In the genomic region with DNA sequence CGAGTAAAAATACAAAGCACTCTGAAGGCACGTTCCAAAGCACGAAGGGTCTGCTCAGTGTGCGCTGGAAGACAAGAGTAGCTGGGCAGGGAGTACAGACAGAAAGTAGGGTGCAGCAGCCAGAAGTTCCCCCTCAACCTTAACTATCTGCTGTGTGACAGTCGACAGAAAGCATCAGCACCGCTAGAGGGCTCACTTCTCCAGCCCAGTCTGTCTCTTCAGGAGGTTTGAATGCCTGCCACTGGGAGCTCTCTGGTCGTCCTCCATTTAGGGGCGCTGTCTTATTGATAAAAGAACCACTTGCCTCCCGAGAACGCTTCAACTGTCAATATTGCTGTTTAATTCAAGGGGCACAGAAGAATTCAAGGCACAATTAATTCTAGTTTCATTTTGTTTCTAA, we compare ENCODE assay signal across 8 mouse cellular contexts. TPM values are rescaled to one million over a fixed set of nuclear protein-coding genes. Genes with fewer than 3 reads are reported as not detected.
DNase-seq lines count a peak whose midpoint lies in the region; ATAC-seq lines count a peak whose summit lies in the region.

No protein-coding gene starts in this region.

- intact Hi-C loops in left cerebral cortex, postnatal 10 days (cut with DNase I), result no loop called here

- H3K4me2 ChIP-seq in intestine, embryonic 14.5 days (ENCODE audit: low read length), result peak overlapping the region; percentile 39

- no peaks in the 10 kb centered on the region for H3K27me3 ChIP-seq in intestine, embryonic 14.5 days (replicated peaks; ENCODE audit: control insufficient read depth, insufficient read depth, low read length)

- WGBS in intestine, embryonic 14.5 days, result 5% methylated on average over 10 of the region's 10 CpGs

- H3K36me3 ChIP-seq in intestine, embryonic 14.5 days (ENCODE audit: control insufficient read depth, insufficient read depth, low read length), result no peaks in the 10 kb centered on the region

- peak; percentile 81 to 93 for DNase-seq in adrenal gland, adult (ENCODE audit: inconsistent age in 2 of 2, low spot score in 1 of 2)
- peak; percentile 88 for DNase-seq in embryo, embryonic 10.5 days (ENCODE audit: low spot score)
- peak; percentile 72 for DNase-seq in gastrocnemius, postnatal 25 days
- DNase-seq in intestine, embryonic 14.5 days (ENCODE audit: low spot score), result peak; percentile 81
- DNase-seq in left cerebral cortex, postnatal 10 days (ENCODE audit: extremely low spot score in 1 of 2, low spot score in 2 of 2), result peak; percentile 89 to 90
- peak; percentile 90 for DNase-seq in right cerebral cortex, postnatal 14 days
- DNase-seq in urinary bladder, postnatal 25 days (ENCODE audit: low spot score), result peak; percentile 70

- peak overlapping the region; percentile 11; the same call in 1 of the 2 replicates for H3K4me3 ChIP-seq in intestine, embryonic 14.5 days (ENCODE audit: low read depth, low read length)

- no peaks in the 10 kb centered on the region for H3K4me1 ChIP-seq in intestine, embryonic 14.5 days (replicated peaks; ENCODE audit: control insufficient read depth, insufficient read depth, low read length)

- peak; percentile 80 for ATAC-seq in intestine, embryonic 14.5 days (replicated peaks; ENCODE audit: low FRiP score, low TSS enrichment, low read depth)
- peak; percentile 99 for ATAC-seq in megakaryocyte-erythroid progenitor cell, adult 5-6 weeks (replicated peaks; ENCODE audit: low FRiP score, low TSS enrichment, poor library complexity, severe bottlenecking)

- no peaks in the 10 kb centered on the region for H3K9me3 ChIP-seq in intestine, embryonic 14.5 days (ENCODE audit: control insufficient read depth, low read length)

- H3K27ac ChIP-seq in intestine, embryonic 14.5 days (ENCODE audit: low read depth), result no peak overlapping the region

- H3K9ac ChIP-seq in intestine, embryonic 14.5 days (ENCODE audit: low read length), result no peak overlapping the region

RNA-seq across cellular contexts. Expression of gene Il2ra, which starts 21.4 kb away (rescaled TPM):
- under 1 TPM; 0.35 to 0.46 TPM for total RNA-seq in gastrocnemius, postnatal 25 days (2021)
- not detected in 2 replicates for polyA plus RNA-seq in intestine, embryonic 14.5 days (2014; fragmentation: Nextera tagmentation; extraction: Ambion mirVana)
- under 1 TPM; 0.11 to 0.22 TPM for total RNA-seq in left cerebral cortex, postnatal 10 days (2021)
- total RNA-seq in megakaryocyte-erythroid progenitor cell, adult 5-6 weeks (2014; fragmentation: Nextera tagmentation), result 0.17 TPM in 1 of 2 replicates, not detected in the other
- total RNA-seq in megakaryocyte-erythroid progenitor cell, adult 5-6 weeks (2017), result not detected in 2 replicates

RNA-seq across cellular contexts. Expression of gene Gm17490, which starts 37.9 kb away (rescaled TPM):
- total RNA-seq in gastrocnemius, postnatal 25 days (2021), result not detected
- polyA plus RNA-seq in intestine, embryonic 14.5 days (2014; fragmentation: Nextera tagmentation; extraction: Ambion mirVana), result not detected in 2 replicates
- not detected for total RNA-seq in left cerebral cortex, postnatal 10 days (2021)
- not detected in 2 replicates for total RNA-seq in megakaryocyte-erythroid progenitor cell, adult 5-6 weeks (2014; fragmentation: Nextera tagmentation)
- not detected in 2 replicates for total RNA-seq in megakaryocyte-erythroid progenitor cell, adult 5-6 weeks (2017)

RNA-seq across cellular contexts. Expression of gene Il15ra, which starts 41.1 kb away (rescaled TPM):
- total RNA-seq in gastrocnemius, postnatal 25 days (2021), result 10 to 100 TPM; 24.7 to 26.6 TPM
- 1.3 and 1.6 TPM in 2 replicates for polyA plus RNA-seq in intestine, embryonic 14.5 days (2014; fragmentation: Nextera tagmentation; extraction: Ambion mirVana)
- total RNA-seq in left cerebral cortex, postnatal 10 days (2021), result 1 to 10 TPM; 2.9 to 3.8 TPM
- total RNA-seq in megakaryocyte-erythroid progenitor cell, adult 5-6 weeks (2014; fragmentation: Nextera tagmentation), result 10.7 and 12.3 TPM in 2 replicates
- 9.4 and 12.0 TPM in 2 replicates for total RNA-seq in megakaryocyte-erythroid progenitor cell, adult 5-6 weeks (2017)
